Comparison of ENCODE assay signal across 12 mouse cellular contexts in the genomic region with DNA sequence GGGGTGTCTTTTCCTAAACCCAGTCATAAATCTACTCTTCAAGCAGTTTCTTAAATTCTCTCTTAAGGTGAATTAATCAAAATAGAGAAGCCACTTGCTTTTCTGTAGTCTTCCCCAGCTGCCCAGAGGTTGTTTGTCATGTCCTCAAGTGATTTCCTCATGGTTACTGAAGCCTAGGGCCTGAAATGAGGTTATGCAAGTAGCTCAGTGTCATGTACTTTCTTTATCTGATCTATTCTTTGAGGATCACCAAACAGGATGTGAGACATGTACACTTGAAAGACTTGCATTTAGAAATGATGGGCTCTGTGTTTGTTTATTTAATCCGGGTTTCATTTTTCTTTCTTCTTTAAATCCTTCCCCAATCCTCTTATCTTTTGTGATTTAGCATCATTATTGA.
"Had no signal": no experiment of that assay in that cellular context is flagged by ENCODE, and none has a peak within 500 bp of the region (broad histone marks: within the 10 kb centered on the region; RNA-seq: fewer than 3 reads in every experiment).

No protein-coding gene starts in this region.

- H3K4me2 ChIP-seq: intestine, embryonic 15.5 days; liver, embryonic 13.5 days; midbrain, embryonic 11.5 days had no signal

- DNase-seq: kidney, adult 11 months; kidney, adult 8-10 months; layer of hippocampus, postnatal 36 days; liver, embryonic 13.5 days; lung, adult 2 months; midbrain, embryonic 14.5 days; thymus, adult 2 months; thymus, postnatal 14 days; thymus, postnatal 4 days had no signal

- H3K4me1 ChIP-seq: intestine, embryonic 15.5 days had no signal

- H3K36me3 ChIP-seq: intestine, embryonic 15.5 days; liver, embryonic 13.5 days had no signal

- H3K9me3 ChIP-seq: intestine, embryonic 15.5 days; liver, embryonic 13.5 days had no signal

- H3K9ac ChIP-seq: intestine, embryonic 15.5 days; liver, embryonic 13.5 days had no signal

- H3K27ac ChIP-seq: intestine, embryonic 15.5 days; left cerebral cortex, adult 2 months; liver, embryonic 13.5 days had no signal

- ATAC-seq: intestine, embryonic 15.5 days had no signal

- H3K4me3 ChIP-seq: intestine, embryonic 15.5 days; left cerebral cortex, adult 2 months; liver, embryonic 13.5 days had no signal

- H3K27me3 ChIP-seq: intestine, embryonic 15.5 days; liver, embryonic 13.5 days had no signal
